Mouse (Mus musculus): ENCODE data around the gene 4930430A15Rik. TPM values are rescaled to one million over a fixed set of nuclear protein-coding genes. Genes with fewer than 3 reads are reported as not detected.

Gene 4930430A15Rik
- total RNA-seq (2021) = not detected
- polyA plus RNA-seq (2012; rRNA removed) = not detected in 2 replicates
- long read RNA-seq = 0 reads

DNA sequence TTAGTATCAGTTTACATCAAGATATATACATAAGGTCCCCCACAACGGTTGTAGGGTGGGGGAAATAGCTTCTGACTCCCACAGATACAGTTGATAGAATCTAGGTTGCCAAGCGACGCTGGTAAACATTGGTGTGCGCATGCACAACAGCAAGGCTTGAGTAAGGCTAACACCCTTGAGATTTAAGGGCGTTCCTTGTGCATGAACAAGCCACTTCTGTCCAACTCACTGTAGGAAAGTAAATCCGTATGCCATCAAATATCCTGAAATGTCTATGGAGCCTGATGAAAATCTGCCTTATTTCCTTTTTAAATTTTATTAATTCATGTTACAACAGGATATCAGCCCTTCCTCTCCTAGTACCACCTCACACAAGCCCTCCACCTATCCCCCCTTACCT, at the start of gene 4930430A15Rik:
Gene 4930430A15Rik, minus strand, starts transcription at position 101 of the 400 bp plus-strand sequence.
- DNase-seq = no peak

DNA sequence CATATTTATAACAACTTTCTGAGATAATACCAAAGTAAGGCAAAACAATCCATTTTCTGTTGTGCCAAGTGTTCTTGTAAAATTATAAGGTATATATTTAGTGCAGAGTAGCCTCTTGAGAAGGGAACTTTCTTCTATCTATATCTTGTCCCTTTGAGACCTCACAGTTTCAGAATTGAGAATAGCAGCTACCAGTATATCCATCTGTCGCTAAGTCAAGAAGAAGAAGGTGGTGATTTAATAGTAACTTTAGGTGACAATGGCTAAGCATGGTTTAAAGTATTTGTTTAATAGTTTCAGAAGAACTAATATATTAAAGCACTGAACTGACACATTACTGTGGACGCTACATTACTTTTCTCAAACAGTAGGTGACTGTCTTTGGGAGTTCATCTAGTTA, 44.6 kb upstream of the 4930430A15Rik start, which contains the start of gene Olfr1277:
Gene Olfr1277, minus strand, starts transcription at position 101 of the 400 bp plus-strand sequence.
- DNase-seq = no peak

DNA sequence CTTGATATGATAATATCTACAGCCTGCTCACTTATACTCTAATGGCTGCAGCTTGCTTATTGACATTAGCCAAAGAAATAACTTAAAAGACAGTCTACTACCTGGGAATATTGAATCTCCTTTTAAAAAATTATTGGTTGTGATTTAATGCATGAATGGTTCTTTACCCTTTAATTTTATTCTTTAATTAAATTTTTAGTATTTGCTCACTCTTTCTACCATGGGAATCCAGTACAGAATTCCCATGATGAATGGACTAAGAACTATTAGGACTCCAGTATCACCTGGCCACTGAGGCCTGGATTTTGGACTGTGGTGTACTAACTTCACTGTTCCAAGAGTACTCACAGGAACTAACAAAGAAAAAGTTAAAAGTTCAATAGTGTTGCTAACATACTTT, 24.8 kb upstream of the 4930430A15Rik start, which contains the start of gene Olfr1276:
Gene Olfr1276, plus strand, starts transcription at position 301 of the 400 bp plus-strand sequence.
- DNase-seq = no peak

DNA sequence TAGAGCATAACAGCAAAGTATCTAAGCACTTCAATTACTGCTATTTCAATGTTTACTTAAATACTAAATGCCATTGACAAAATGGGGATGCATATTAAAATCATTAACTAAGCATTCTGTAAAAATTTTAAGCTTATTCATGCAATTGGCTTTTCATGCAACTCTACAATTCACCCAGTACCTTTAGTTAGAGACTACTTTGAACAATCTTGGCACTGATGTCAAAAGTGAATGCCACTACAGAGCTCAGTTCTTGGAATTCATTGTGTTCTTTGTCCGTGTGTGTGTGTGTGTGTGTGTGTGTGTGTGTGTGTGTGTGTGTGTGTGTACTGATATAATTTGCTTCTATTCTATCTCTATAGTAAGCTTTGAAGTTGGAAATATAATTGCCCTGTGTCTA, 5.8 kb upstream of the 4930430A15Rik start, which contains the start of gene Olfr1275:
Gene Olfr1275, minus strand, starts transcription at position 101 of the 400 bp plus-strand sequence.
- DNase-seq = no peak

DNA sequence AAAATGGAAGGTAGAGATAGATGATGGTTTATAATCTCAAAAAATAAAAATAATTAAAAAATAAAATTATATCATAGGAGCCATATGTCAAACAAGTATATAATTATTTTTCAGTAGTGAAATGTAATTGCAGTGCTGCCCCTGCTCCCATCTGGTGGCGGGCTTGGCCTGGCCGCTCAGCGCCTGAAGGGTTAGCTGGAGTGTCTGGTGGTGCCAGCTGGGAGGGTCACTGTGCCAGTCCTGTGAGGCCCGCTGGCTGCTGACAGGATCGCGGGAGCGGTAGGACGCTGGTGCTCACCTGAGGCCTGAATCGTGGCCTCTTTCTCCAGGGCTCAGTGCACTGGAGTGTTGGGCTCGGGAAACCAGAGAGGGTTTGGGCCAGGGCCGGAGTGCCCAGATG, 47.3 kb downstream of the 4930430A15Rik start:
- no peak for DNase-seq

DNA sequence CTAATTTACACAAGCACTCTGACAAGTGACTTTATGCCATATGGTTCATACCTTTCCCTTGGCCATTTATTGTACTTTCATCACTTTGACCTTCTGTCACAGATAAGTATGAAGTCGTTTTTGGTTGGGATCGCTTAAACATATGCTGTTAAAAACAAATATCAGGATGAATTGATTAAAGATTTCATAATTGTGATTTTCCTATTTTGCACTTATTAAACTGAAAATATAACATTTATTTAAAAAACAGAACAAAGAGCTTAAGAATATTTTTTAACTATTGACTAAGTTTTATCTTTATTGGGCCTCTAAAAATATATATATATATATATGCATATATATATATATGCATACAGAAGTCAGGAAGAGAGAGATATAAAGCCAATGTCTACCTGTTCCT, 76.6 kb downstream of the 4930430A15Rik start, which contains the start of gene Gm15130:
Gene Gm15130, minus strand, starts transcription at position 101 of the 400 bp plus-strand sequence.
- no peak for DNase-seq

DNA sequence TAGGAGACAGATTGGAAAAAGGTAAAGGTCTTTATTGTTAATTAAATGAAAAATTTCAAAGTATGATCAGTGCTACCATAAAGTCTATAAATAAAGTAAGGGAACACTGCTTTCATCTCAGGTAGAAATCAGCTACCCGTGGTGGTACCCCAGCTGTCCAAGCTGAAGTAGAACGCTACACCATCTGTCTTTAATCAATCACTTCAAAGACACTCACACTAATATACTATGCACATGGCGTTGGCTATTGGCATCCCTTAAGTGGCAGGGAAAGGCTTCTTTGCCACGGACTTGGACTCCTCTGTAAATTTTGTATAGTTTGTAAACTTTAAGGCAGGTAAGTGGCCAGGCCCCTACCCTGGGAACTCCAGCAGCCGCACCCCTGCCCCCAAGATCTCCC, 93.7 kb downstream of the 4930430A15Rik start:
- DNase-seq = no peak

Other genes starting within 250 kb of the 4930430A15Rik start
- gene Gm13941, start 123.6 kb downstream of the 4930430A15Rik start, total RNA-seq (2021) = not detected
- gene Gm13941, start 123.6 kb downstream of the 4930430A15Rik start, polyA plus RNA-seq (2012; rRNA removed) = not detected in 2 replicates
- not detected for gene Gm15130, start 76.7 kb downstream of the 4930430A15Rik start, total RNA-seq (2021)
- not detected in 2 replicates for gene Gm15130, start 76.7 kb downstream of the 4930430A15Rik start, polyA plus RNA-seq (2012; rRNA removed)
- not detected for gene Olfr1275, start 5.7 kb upstream of the 4930430A15Rik start, total RNA-seq (2021)
- not detected in 2 replicates for gene Olfr1275, start 5.7 kb upstream of the 4930430A15Rik start, polyA plus RNA-seq (2012; rRNA removed)
- gene Olfr1276, start 24.9 kb upstream of the 4930430A15Rik start, total RNA-seq (2021) = not detected
- gene Olfr1276, start 24.9 kb upstream of the 4930430A15Rik start, polyA plus RNA-seq (2012; rRNA removed) = not detected in 2 replicates
- not detected for gene Olfr1277, start 44.5 kb upstream of the 4930430A15Rik start, total RNA-seq (2021)
- not detected in 2 replicates for gene Olfr1277, start 44.5 kb upstream of the 4930430A15Rik start, polyA plus RNA-seq (2012; rRNA removed)
- gene Olfr1278, start 60.5 kb upstream of the 4930430A15Rik start, total RNA-seq (2021) = not detected
- gene Olfr1278, start 60.5 kb upstream of the 4930430A15Rik start, polyA plus RNA-seq (2012; rRNA removed) = not detected in 2 replicates
- gene Olfr1279, start 71.0 kb upstream of the 4930430A15Rik start, total RNA-seq (2021) = not detected
- not detected in 2 replicates for gene Olfr1279, start 71.0 kb upstream of the 4930430A15Rik start, polyA plus RNA-seq (2012; rRNA removed)
- gene Olfr1280, start 84.4 kb upstream of the 4930430A15Rik start, total RNA-seq (2021) = not detected
- not detected in 2 replicates for gene Olfr1280, start 84.4 kb upstream of the 4930430A15Rik start, polyA plus RNA-seq (2012; rRNA removed)
- not detected for gene Olfr1281, start 96.9 kb upstream of the 4930430A15Rik start, total RNA-seq (2021)
- gene Olfr1281, start 96.9 kb upstream of the 4930430A15Rik start, polyA plus RNA-seq (2012; rRNA removed) = not detected in 2 replicates
- not detected for gene Olfr1282, start 106.5 kb upstream of the 4930430A15Rik start, total RNA-seq (2021)
- gene Olfr1282, start 106.5 kb upstream of the 4930430A15Rik start, polyA plus RNA-seq (2012; rRNA removed) = not detected in 2 replicates
- not detected for gene Olfr1283, start 137.2 kb upstream of the 4930430A15Rik start, total RNA-seq (2021)
- not detected in 2 replicates for gene Olfr1283, start 137.2 kb upstream of the 4930430A15Rik start, polyA plus RNA-seq (2012; rRNA removed)
- not detected for gene Olfr1284, start 145.9 kb upstream of the 4930430A15Rik start, total RNA-seq (2021)
- not detected in 2 replicates for gene Olfr1284, start 145.9 kb upstream of the 4930430A15Rik start, polyA plus RNA-seq (2012; rRNA removed)
- gene Olfr1286, start 193.5 kb upstream of the 4930430A15Rik start, total RNA-seq (2021) = not detected
- not detected in 2 replicates for gene Olfr1286, start 193.5 kb upstream of the 4930430A15Rik start, polyA plus RNA-seq (2012; rRNA removed)
- not detected for gene Olfr1287, start 219.5 kb upstream of the 4930430A15Rik start, total RNA-seq (2021)
- gene Olfr1287, start 219.5 kb upstream of the 4930430A15Rik start, polyA plus RNA-seq (2012; rRNA removed) = not detected in 2 replicates
- gene Olfr1288, start 244.5 kb upstream of the 4930430A15Rik start, total RNA-seq (2021) = not detected
- gene Olfr1288, start 244.5 kb upstream of the 4930430A15Rik start, polyA plus RNA-seq (2012; rRNA removed) = not detected in 2 replicates